Mouse (Mus musculus) megakaryocyte-erythroid progenitor cell, adult 5-6 weeks (primary cell): ENCODE results near the gene Plxdc1. TPM values are rescaled to one million over a fixed set of nuclear protein-coding genes. Genes with fewer than 3 reads are reported as not detected.
A peak's percentile ranks its signal among the peaks of the same experiment; 100 is the strongest.

ENCODE experiments used
- ATAC-seq: replicated peaks from 2 replicates; pipeline ENCODE4 v1.8.0; 2016; ENCODE audit warnings: mild to moderate bottlenecking, inconsistent platforms; ENCODE audit not compliant: severe bottlenecking, poor library complexity, low FRiP score, low TSS enrichment
- total RNA-seq, 2 experiments: library from RNA; stranded (forward) in 1 of 2; stranded (reverse) in 1 of 2; fragments of 200-1000, 215-1000 nt in 1 of 2; fragments of >200 nt in 1 of 2; fragmentation: Nextera tagmentation in 1 of 2; gene quantifications; 2 replicates each; pipeline ENCODE4 v1.2.3; 2014 to 2017

Plxdc1 gene
- total RNA-seq, 2 experiments from 2014 or later = 4.1 to 10.2 TPM

DNA sequence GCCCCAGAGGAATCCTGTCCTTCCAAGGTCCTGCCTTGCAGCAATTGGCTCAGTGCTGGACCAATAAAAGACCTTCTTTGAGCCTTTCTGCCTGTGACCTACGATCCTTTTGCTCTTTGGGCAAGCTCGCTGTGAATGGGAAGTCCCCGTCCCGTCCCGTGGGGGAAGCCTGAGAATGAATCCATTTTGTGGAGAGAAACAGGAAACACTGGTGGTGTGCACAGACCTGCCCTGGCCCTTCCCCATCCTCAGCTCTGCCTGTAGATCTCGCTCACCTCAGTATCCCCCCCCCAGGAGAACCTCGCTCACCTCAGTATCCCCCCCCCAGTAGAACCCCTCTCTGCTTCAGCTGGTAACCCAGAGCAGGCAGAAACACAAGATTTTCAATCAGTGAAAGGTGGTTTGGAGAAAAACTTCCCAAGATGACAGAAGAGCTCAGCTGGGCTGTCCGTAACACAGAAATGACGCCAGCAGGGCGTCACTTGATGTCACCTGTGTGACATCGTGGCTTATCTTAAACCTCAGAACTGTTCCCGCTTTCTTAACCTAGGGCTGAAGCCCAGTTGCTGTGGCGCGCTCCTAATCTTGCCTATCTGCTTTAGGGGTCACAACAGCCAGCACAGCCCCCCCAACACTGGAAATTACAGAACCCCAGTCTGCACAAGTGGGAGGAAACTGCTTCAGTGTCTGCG, 43.7 kb downstream of the Plxdc1 start:
- ATAC-seq = no peak

DNA sequence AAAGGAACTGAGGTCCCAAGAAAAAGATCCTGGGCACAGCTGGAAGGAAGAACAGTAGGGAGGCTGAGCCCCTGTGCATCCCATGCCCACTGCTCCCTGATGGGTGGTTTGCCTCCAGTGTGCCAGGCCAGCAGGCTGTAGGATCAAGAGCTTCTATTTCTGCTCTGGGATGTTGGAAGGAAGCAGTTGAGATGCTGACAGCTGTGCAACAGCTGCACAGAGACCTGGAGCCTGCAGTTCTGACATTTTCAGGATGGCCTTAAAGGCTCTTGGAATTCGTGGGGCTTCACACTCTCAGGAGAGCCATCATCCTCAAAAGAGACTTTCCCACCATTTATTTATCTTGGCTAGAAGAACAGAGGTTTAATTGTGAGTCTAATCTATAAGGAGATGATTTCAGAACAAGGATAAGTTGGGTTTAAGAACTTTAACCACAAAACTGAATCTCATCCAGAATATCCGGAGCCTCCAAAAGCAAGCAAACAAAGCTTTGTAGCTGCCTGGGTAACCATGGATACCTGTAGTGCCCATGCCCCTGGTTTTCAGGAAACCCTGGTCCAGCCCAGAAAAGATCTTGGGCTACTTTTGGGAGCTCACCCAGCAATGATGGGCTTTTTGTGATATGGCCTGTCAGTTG, 48.7 kb downstream of the Plxdc1 start:
- no peak for ATAC-seq

DNA sequence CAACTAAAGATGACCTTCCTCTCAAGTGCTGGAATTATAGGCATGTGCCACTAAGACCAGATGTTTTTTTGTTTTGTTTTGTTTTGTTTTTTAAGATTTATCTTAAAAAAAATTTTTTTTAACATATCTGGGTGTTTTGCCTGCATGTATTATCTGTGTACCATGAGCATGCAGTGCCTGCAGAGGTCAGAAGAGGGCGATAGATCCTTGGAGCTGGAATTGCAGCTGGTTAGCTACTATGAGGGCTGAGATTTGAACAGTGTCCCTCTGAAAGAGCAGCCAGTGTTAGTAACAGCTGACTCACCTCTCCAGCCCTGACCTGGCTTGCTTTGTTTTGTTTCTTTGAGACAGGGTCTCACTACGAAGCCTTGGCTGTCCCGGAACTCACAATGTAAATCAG, 49.5 kb downstream of the Plxdc1 start:
- ATAC-seq = peak; percentile 70

DNA sequence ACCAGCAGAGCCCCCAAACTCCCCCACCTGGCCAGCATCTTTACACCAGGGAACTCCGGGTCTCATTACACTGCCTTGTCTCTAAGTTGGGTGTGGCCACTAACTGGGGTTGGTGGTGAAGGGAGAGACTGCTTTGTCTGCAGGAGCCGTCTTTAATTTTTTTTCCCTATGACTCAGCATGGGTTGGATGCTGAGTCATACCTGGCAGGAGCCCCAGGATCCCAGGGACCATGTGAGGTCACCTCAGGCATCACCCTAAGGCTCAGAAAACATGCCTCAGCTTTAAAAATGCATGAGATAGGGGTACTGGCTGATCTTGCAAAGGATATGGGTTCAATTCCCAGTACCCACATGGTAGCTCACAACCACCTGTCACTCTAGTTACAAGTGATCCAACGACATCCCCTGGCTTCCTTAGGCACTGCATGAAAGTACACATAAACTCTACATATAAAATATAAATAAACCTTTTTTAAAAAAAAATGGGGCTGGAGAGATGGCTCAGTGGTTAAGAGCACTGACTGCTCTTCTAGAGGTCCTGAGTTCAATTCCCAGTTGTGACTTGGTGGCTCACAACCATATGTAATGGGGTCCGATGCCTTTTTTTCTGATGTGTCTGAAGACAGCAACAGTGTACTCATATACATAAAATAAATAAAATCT, 50.2 kb downstream of the Plxdc1 start:
- peak; percentile 47 for ATAC-seq

DNA sequence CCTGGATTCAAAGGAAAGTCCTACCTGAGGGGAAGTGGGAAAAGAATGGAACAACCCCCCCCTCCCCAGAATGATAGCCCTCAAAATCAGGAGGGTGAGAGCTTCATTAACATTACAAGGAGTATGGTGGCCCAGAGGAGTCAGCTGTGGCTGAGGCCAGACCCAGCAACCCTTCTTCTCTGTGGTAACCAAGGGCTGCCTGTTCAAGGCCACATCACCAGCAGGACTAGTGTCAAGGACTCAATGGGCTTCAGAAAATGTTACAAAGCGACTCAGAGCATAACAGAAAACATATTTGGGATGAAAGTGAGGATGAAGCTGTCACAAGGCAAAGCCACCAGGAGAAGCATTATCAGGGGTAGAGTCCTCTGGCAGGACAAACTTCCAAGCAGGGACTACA, 52.7 kb downstream of the Plxdc1 start:
- ATAC-seq = no peak

DNA sequence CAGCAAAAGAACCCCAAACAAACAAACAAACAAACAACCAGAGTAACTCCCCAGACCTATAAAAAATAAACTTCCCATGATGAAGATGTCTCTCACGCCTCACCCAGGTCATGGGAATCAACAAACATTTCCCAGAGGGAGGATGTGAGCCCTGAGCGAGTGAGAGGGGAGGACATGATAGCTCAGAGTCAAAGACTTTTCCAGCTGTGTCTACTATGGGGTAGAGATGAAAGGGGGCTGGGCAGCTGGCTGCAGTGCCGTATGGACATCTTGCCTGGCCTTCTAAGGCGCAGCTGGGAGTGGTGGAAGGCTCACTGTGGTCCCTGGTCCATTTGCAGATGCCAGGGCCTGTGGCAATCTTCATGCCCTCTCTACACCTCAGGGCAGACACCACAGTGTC, 57.3 kb downstream of the Plxdc1 start:
- ATAC-seq = no peak

DNA sequence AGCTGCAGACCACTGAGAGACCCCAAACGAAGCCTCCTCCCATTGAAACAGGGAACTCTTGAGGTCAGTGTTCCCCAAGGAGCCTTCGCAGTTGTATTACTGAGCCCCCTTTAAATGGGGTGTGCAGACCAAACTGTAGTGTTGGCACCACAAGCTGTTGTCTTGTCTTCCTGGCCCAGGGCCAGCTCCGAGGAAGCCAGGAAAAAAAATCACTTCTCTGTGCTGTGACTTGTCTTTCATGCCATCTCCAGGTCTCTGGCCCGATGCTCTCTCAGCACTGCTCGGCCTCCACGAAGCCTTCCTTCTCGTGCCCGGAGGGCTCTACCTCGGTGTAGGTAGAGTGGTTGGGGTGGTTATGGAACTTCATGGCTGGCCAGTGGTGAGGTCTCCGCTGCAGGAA, 62.0 kb downstream of the Plxdc1 start:
- no peak for ATAC-seq

DNA sequence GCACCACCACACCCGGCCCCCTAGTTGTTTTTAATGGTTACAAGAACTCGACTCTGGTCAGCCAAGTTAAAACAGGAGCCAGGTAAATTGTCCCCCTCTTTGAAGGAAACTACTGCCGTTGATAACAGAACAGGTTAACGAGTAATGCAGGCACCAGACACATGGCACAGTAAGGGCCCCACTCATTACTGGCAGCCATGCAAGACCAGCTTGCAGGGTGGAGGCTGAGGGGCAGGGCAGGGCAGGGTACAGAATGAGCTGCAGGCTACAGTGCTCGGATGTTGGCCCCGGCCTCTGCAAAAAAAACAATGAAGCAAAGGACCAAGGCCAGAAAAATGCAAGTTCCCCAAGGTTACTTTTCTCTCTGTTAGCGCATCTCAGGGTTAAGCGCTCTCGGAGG, 62.6 kb downstream of the Plxdc1 start:
- no peak for ATAC-seq

DNA sequence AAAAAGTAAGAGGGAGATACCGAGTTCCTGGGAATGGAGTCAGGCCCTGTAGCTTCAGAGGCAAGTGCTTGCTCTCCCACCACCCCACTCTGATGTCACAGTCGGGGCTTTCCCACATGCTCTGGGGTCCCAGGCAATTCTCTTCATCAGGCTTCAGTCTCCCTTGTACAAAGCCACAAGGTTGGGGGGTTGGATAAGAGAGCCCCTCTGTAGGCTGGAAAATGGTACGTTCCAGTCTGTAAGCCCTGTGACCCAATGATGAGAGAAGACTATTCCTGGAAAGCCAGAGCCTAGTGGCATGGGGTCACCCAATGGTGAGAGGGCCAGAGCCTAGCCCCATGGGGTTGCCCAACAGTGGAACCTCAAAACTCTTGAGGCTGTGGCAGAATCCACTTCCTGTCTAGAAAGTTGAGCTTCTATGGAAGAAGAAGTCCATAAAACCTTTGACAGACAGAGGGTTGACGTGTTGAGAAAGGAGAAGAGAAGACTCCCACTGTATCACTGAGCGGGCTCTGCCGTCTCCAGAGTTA, 70.2 kb downstream of the Plxdc1 start:
- no peak for ATAC-seq

DNA sequence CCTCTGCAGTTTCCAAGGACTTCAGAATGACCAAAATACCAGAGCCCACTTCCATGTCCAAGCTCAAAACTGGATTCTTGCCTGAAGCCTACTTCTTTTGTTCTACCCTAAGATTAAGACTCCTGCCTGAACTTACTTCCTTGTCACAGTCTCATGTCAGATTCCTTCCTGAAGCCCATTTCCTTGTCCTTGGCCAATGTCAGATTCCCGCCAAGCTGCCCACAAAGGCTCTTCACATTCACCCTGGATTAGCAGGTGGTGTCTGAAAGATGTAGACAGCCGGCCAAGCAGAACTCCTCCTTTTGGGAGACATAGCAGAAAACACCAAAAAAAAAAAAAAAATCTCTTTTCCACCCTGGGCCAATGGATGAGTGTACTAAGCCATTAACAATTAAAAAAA, 70.8 kb downstream of the Plxdc1 start:
- ATAC-seq = no peak

DNA sequence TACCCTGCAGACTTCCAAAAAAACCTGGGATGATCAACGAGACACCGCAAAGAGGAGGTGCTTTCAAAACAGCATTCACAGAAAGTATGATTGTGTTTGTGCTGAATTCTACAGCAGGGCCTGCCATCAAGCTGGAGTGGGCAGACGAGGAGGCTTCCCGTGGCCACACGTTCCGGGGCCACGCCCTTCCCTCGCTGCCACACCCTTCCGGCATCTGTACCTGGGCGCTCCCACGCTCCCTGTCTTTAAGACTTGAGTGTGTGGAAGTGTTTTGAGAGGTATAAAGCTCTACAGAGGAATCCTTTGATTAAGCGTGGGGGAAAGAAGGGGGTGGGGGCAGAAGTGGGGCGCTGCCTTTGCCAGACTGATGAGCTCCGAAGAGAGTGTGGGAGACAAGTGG, 73.1 kb downstream of the Plxdc1 start:
- no peak for ATAC-seq

DNA sequence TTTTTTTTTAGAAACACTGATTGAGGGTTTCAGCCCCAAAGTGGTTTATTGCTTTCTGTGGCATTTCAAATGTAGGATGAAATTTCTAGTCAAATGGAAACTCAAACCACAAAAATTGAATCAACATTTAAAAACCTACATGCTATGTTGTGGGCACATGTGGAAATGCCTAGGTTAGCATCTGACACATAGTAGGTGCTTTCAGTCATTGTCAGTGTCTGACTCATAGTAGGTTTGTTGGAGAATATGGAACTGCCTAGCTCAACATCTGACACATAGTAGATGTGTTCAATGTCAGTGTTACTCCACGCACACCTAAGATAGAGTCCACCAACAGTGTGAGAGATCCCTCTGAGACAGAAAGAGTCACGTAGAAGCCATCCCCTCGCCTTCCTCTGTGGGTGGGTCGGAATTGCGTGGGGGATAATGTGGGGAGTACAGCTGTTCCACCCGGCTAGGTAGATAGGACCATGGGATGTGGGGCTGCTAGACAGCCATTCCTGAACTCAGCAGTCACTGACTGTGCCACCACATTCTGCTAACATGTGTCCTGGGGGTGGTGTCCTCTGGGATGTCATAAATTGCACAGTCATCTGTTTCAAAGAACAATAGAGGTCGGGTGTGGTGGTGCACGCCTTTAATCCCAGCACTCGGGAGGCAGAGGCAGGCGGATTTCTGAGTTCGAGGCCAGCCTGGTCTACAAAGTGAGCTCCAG, 77.5 kb downstream of the Plxdc1 start:
- ATAC-seq = no peak

DNA sequence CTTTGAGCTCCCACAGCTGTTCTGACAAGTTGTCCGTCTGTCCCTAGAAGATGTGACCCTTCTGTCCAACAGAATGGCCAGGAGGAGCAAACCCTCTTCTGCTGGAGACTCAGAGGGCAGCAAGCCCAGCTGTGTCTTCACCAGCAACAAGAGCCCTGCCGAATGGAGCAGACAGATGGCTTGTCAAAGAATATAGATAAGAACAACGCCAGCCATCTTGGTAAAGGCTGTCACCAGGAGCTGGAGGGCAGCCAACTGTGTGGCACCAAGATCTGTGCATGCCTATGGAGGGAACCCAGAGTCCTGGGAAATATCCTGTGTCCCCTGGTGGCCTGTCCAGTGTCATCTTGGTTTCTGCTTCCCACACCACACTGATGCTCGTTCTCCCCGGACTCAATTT, 78.3 kb downstream of the Plxdc1 start:
- peak; percentile 84 for ATAC-seq

DNA sequence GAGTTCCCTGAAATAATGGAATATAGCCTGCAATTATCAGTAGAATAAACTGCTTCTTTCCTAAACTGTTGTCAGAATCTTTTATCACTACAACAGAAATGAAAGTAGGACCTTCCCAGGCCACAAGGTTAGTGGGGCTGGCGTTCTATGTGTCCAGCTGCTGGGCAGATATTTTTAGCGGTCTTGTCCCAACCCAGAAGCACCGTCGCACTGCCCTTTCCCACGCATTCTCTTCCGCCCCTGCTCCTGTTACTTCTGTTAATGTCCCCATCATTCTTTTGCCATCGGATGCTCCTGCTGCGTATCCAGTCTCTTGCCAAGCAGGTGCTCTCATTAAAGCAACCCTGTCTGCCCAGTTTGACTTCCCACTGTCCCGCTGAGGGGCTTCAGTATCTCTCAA, 79.3 kb downstream of the Plxdc1 start:
- no peak for ATAC-seq

DNA sequence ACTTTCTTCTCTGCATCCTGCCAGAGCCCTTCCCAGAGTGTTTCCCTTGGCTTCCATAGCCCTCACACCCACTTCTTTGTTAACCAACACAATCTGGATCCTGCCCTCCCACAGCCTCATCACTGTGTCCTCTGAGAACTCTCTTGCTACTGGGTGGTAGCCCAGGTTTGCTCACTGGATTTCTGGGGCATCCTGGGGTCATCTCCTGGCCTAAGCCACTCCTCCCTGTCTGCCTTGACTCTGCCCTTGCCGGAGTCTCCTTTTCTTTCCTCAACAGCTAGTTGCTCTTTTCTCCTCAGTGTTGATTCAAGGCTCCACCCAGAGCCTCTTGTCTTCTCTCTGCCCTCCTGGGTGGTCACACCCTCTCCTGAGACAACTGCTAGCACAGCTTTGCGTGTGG, 80.3 kb downstream of the Plxdc1 start:
- ATAC-seq = no peak

DNA sequence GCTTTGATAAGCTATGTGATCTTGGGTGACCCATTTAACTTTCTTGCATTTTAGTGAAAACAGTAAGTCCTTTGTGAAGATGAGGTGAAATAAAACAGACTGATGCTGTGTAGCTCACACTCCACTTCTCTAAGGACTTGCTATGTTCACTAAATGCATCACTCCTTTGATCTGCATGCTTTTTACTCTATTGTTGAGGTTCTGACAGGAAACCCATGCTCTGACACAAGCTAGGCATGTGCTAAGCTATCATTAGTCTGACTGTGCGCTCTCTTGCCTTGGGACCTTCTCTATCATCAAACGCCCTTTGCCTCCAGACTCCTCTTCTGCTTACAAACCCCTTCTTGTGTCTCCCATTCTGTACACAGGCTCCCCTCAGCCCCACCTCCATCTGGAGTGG, 80.7 kb downstream of the Plxdc1 start:
- ATAC-seq = no peak

DNA sequence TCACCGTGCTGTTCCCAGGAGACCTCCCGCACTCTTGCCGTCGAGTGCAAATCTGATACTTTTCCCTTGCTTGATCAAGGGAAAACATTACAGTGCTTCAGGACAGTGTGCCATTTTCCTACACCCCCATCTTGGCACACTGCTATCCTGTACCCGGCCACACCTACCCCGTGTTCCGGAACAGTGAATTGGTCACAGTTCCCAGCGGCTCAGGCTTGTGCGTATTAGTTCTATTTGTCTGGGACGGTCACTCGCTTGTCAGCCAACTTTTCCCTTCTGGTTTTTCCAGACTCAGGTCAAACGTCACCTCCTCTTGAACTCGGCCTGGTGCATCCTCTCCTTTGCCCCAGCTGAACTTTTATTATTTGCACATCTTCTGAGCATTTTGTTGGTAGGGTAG, 81.4 kb downstream of the Plxdc1 start:
- no peak for ATAC-seq

DNA sequence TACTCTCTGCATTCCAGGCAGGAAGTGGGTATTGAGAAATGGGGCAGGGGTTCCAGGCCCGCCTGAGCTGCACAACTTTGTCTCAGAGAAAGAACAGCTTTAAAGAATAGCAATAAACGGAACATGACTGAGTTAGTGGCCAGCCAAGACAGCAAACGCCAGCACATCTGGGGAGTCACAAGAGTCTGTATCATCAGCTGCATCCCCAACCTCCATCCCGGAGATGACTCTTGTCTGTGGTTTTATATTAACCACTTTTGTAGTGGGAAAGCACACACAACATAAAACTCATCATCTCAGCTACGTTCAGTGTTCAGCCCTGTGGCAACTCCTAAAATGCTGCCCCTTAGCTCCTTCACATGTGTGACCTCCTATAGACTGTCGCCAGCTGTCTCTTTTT, 84.4 kb downstream of the Plxdc1 start:
- no peak for ATAC-seq

DNA sequence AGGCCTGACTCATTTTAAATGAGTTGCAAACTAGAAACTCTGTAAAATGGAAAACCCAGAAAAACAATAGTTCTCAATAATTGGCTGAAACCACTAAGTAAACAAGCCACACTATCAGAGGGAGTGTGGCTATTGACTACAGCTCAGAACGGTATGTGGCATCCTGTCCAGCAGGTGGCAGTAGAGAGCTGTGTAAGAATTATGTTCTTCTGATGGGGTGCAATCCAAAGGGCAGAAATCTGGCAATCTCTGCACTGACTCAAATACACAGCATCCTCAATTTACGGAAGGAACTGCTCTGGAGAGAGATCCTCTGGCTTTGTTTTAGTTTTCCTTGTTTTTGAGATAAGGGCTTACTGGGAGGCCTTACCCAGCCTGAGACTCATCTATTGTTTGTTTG, 86.4 kb downstream of the Plxdc1 start:
- ATAC-seq = peak; percentile 87

DNA sequence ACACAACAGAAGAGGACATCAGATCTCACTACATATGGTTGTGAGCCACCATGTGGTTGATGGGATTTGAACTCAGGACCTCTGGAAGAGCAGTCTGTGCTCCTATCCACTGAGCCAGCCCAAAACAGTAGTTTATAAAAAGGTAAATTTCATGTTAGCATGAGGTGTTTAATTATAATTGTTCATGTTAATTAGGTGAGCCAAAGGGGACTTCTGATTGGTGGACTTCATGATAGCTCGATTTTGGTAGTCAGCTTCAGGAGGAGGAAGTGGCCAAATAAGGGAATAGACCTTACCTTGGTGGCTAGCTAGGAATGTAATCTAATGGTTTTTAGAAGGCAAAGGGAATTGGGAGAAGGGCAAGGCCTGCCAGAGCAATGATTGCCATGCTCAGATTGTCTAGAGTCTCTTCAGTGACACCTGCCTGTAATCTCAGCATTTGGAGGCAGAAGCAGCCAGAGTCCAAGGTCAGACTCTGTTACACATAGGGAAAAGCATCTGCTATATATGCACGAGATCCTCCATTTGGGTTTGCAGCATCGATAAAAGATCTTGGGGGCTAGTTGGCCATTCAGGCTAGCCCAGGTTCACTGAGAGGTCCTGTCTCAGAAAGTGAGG, 88.6 kb downstream of the Plxdc1 start:
- ATAC-seq = no peak
